Mouse (Mus musculus) midbrain, embryonic 16.5 days (tissue): Measurements from ENCODE around the gene Ncaph2. TPM values are rescaled to one million over a fixed set of nuclear protein-coding genes. Genes with fewer than 3 reads are reported as not detected.

Experiments used
- ATAC-seq: fragments of 200-750 bp; cut with Nextera tagmentation; 2 replicates; pipeline ENCODE4 v1.8.0; 2017; ENCODE audit warnings: moderate TSS enrichment
- H3K27ac ChIP-seq: fragments of 300-500 bp; sonication (generic); 2 replicates; pipeline ENCODE4 v1.5.1; 2014; ENCODE audit warnings: mild to moderate bottlenecking, low read length, mixed read lengths
- H3K27me3 ChIP-seq: fragments of 300-500 bp; sonication (generic); 2 replicates; pipeline ENCODE4 v1.6.1; 2014; ENCODE audit warnings: low read depth, low read length, mixed read lengths; ENCODE audit not compliant: control insufficient read depth, insufficient read depth
- H3K36me3 ChIP-seq: fragments of 300-500 bp; sonication (generic); 2 replicates; pipeline ENCODE4 v1.6.1; 2014; ENCODE audit warnings: mild to moderate bottlenecking, low read length, moderate library complexity, mixed read lengths; ENCODE audit not compliant: control insufficient read depth, insufficient read depth
- H3K4me1 ChIP-seq: fragments of 300-500 bp; sonication (generic); 2 replicates; pipeline ENCODE4 v1.6.1; 2014; ENCODE audit warnings: mild to moderate bottlenecking, low read length, mixed read lengths; ENCODE audit not compliant: control insufficient read depth, insufficient read depth
- H3K4me2 ChIP-seq: fragments of 300-500 bp; sonication (generic); 2 replicates; pipeline ENCODE4 v1.6.1; 2014; ENCODE audit warnings: mild to moderate bottlenecking, low read length, mixed read lengths
- H3K4me3 ChIP-seq: fragments of 300-500 bp; sonication (generic); 2 replicates; pipeline ENCODE4 v1.5.1; 2014; ENCODE audit warnings: low read depth, mild to moderate bottlenecking, low read length, moderate library complexity, mixed read lengths
- H3K9ac ChIP-seq: fragments of 300-500 bp; sonication (generic); 2 replicates; pipeline ENCODE4 v1.6.1; 2014; ENCODE audit warnings: low read depth, low read length, mixed read lengths
- H3K9me3 ChIP-seq: fragments of 300-500 bp; sonication (generic); replicated peaks from 2 replicates; pipeline ENCODE4 v1.6.1; 2014; ENCODE audit warnings: mild to moderate bottlenecking, low read length, mixed read lengths; ENCODE audit not compliant: control insufficient read depth, poor library complexity, severe bottlenecking
- WGBS: fragments of 180-500 bp; shearing (Covaris S2); extraction: QIAGEN DNeasy Blood & Tissue Kit; methylation state at CpG from one replicate; pipeline ENCODE4 v1.1.7; 2014; 5-methylcytosine and 5-hydroxymethylcytosine counted together
- polyA plus RNA-seq: library from polyadenylated mRNA; unstranded; fragments of >200 nt; fragmentation: Nextera tagmentation; extraction: Ambion mirVana; gene quantifications from 2 replicates; pipeline ENCODE4 v1.2.1, GENCODE M21; 2015

The Ncaph2 gene
- polyA plus RNA-seq, 1 experiment from 2014 or later = 116 TPM

DNA sequence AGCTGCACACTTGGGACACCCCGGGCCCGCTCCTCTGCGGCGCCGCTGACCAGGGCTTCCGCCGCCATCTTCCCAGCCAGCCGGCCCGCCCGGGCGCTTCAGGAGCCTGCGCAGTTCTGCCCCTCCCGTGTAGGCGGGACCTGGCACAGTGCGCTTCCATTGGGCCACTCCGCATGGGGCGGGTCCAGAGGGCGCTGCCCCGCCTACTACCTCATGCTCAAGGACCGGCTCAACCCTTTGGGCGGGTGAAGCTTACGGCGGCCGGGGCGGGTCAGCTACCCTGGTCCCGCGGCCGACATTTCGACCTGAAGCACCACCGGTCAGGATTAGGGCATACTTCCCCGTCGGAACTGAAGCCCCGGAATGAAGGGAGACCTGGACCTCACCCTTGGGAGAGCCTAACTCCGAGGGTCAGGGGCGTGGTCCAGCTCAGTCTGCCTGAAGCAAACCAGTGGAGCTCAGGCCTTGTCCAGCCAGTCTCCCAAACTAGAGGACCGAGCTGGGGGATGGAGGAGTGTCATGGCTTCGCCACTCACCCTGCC is 40.3 kb upstream of the Ncaph2 start, which contains the start of gene Sbf1:
Sbf1 (minus strand) TSS at position 122 of the 542 bp plus-strand sequence.
- H3K27ac ChIP-seq = peak within 1 kb of the TSS; percentile 50; the same call in 1 of the 2 replicates
- peak within 1 kb of the TSS; percentile 97 for H3K4me2 ChIP-seq
- no peaks in the 10 kb centered on the region for H3K36me3 ChIP-seq
- peak within 1 kb of the TSS; percentile 95 for H3K4me3 ChIP-seq
- peaks cover 31% of the 10 kb centered on the region for H3K4me1 ChIP-seq
- no peaks in the 10 kb centered on the region for H3K27me3 ChIP-seq
- peak within 1 kb of the TSS; percentile 92 for H3K9ac ChIP-seq
- ATAC-seq = peak; percentile 99
- no peaks in the 10 kb centered on the region for H3K9me3 ChIP-seq
- WGBS = 1% methylated on average over 32 of the region's 37 CpGs

- ATAC-seq = no peak
- Histone ChIP-seq H3K4me2 (no peak overlapping the region; the same call in 1 of the 2 replicates), H3K4me3 (no peak overlapping the region)
Observed at GRCm38 (mm10) chr15:89316146-89316545, 39.4 kb upstream of the Ncaph2 start.

GRCm38 (mm10) chr15:89321264-89321663 is 34.3 kb upstream of the Ncaph2 start:
- Histone ChIP-seq H3K4me3 (no peak overlapping the region), H3K4me2 (no peak overlapping the region), H3K36me3 (no peaks in the 10 kb centered on the region), H3K9ac (no peak overlapping the region), H3K27me3 (peaks cover 8% of the 10 kb centered on the region; the same call in 1 of the 2 replicates), H3K9me3 (no peaks in the 10 kb centered on the region), H3K27ac (no peak overlapping the region), H3K4me1 (no peaks in the 10 kb centered on the region)
- 83% methylated on average over 8 of the region's 8 CpGs for WGBS
- no peak for ATAC-seq

More at GRCm38 (mm10) chr15:89316146-89316545, 39.4 kb upstream of the Ncaph2 start:
- WGBS = 66% methylated on average over 11 of the region's 11 CpGs
- Histone ChIP-seq H3K27ac (no peak overlapping the region), H3K9me3 (no peaks in the 10 kb centered on the region), H3K4me1 (peaks cover 24% of the 10 kb centered on the region), H3K9ac (no peak overlapping the region), H3K27me3 (no peaks in the 10 kb centered on the region), H3K36me3 (no peaks in the 10 kb centered on the region)

DNA sequence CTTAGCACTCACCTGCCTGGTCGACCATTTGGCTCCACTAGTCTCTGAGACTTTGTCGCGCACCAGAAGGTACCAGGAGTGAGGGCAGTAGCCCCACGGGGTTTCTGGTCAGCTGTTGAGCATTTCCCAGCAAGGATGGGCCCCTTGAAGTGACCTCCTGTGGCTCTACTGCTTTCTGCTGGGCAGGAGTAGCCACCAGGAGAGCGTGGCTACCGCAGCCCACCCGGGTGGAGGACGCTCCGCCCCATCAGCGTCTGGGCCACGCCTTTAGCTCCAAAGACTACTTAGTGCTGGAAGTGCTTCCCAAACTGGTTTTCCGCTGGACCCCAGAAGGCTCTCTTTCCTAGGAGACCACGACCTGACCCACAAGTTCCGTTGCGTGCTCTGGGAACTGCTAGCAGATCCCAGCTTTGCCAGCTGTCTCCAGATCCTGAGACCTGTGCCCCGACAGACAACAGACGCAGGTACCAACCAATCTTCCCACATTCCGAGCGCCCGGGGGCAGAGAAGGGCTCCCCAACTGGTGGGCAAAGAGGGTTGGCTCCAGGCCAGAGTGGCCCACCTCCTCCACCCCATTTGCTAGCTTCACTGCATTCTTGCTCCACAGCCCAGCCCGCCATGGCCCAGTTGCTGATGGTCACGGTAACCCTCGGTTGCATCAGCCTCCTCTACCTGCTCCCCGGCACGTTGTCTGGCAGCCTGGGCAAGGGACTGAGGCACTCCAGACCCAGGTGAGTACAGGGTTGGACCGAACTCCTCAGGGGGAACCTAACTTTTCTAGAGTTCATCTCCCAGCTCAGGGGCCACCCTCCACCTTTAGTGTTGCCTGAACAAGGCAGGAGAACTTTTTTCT is 32.6 kb upstream of the Ncaph2 start, which contains the start of gene Adm2:
Adm2 (plus strand) TSS at position 51 of the 853 bp plus-strand sequence.
- peaks cover 8% of the 10 kb centered on the region; the same call in 1 of the 2 replicates for H3K27me3 ChIP-seq
- 8% methylated on average over 26 of the region's 26 CpGs for WGBS
- H3K9me3 ChIP-seq = no peaks in the 10 kb centered on the region
- no peak within 1 kb of the TSS for H3K9ac ChIP-seq
- no peak for ATAC-seq
- no peak within 1 kb of the TSS for H3K27ac ChIP-seq
- no peak within 1 kb of the TSS for H3K4me3 ChIP-seq
- H3K4me1 ChIP-seq = no peaks in the 10 kb centered on the region
- H3K4me2 ChIP-seq = no peak within 1 kb of the TSS
- H3K36me3 ChIP-seq = no peaks in the 10 kb centered on the region

- H3K4me1 ChIP-seq = no peaks in the 10 kb centered on the region
- H3K4me3 ChIP-seq = no peak overlapping the region
- peaks cover 8% of the 10 kb centered on the region; the same call in 1 of the 2 replicates for H3K27me3 ChIP-seq
- ATAC-seq = no peak
- 82% methylated on average over 4 of the region's 4 CpGs for WGBS
- H3K9ac ChIP-seq = no peak overlapping the region
- H3K27ac ChIP-seq = no peak overlapping the region
- H3K4me2 ChIP-seq = no peak overlapping the region
- H3K9me3 ChIP-seq = no peaks in the 10 kb centered on the region
- no peaks in the 10 kb centered on the region for H3K36me3 ChIP-seq
Observed at GRCm38 (mm10) chr15:89323656-89324055, 31.9 kb upstream of the Ncaph2 start.

- 63% methylated on average over 5 of the region's 5 CpGs for WGBS
- no peak overlapping the region for H3K4me2 ChIP-seq
- H3K27me3 ChIP-seq = peaks cover 6% of the 10 kb centered on the region; the same call in 1 of the 2 replicates
- H3K27ac ChIP-seq = no peak overlapping the region
- H3K9me3 ChIP-seq = no peaks in the 10 kb centered on the region
- no peak for ATAC-seq
- H3K4me1 ChIP-seq = no peaks in the 10 kb centered on the region
- H3K4me3 ChIP-seq = no peak overlapping the region
- no peaks in the 10 kb centered on the region for H3K36me3 ChIP-seq
- no peak overlapping the region for H3K9ac ChIP-seq
Observed at GRCm38 (mm10) chr15:89326441-89326840, 29.1 kb upstream of the Ncaph2 start.

DNA sequence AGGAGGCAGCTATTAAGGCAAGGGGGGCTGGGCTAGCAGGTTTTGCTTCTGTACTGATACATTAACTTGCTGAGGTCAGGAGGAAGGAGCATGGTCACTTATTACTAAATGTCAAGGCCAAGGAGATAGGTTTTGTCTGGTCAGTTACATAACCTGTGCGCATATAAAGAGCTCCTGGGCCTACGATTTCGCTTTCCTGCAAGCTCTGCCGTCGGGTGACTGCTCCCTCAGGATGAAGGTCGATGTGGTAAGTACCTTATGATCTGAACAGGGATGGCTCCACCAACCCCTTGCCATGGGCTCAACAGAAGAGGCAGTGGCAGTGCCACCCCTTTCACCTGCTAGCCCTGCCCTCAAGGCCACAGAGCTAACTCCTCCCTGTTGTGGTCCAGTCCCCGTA is 21.2 kb upstream of the Ncaph2 start, which contains the start of gene Miox:
Miox (plus strand) TSS at position 128 of the 400 bp plus-strand sequence.
- 91% methylated on average over 7 of the region's 7 CpGs for WGBS
- no peak within 1 kb of the TSS for H3K27ac ChIP-seq
- no peak for ATAC-seq
- no peak within 1 kb of the TSS for H3K4me2 ChIP-seq
- no peaks in the 10 kb centered on the region for H3K27me3 ChIP-seq
- H3K9me3 ChIP-seq = no peaks in the 10 kb centered on the region
- H3K9ac ChIP-seq = no peak within 1 kb of the TSS
- no peaks in the 10 kb centered on the region for H3K36me3 ChIP-seq
- no peak within 1 kb of the TSS for H3K4me3 ChIP-seq
- H3K4me1 ChIP-seq = no peaks in the 10 kb centered on the region

- Histone ChIP-seq H3K4me1 (no peaks in the 10 kb centered on the region), H3K9ac (no peak overlapping the region), H3K27me3 (no peaks in the 10 kb centered on the region), H3K27ac (no peak overlapping the region), H3K4me3 (no peak overlapping the region), H3K9me3 (no peaks in the 10 kb centered on the region), H3K36me3 (no peaks in the 10 kb centered on the region), H3K4me2 (no peak overlapping the region)
- 84% methylated on average over 17 of the region's 17 CpGs for WGBS
- ATAC-seq = no peak
Observed at GRCm38 (mm10) chr15:89334774-89335537, 20.6 kb upstream of the Ncaph2 start.
